Mouse (Mus musculus): ENCODE results near the gene Adsl. TPM values are rescaled to one million over a fixed set of nuclear protein-coding genes. Genes with fewer than 3 reads are reported as not detected.

The Adsl gene
- 64.4 TPM for total RNA-seq (2023)

DNA sequence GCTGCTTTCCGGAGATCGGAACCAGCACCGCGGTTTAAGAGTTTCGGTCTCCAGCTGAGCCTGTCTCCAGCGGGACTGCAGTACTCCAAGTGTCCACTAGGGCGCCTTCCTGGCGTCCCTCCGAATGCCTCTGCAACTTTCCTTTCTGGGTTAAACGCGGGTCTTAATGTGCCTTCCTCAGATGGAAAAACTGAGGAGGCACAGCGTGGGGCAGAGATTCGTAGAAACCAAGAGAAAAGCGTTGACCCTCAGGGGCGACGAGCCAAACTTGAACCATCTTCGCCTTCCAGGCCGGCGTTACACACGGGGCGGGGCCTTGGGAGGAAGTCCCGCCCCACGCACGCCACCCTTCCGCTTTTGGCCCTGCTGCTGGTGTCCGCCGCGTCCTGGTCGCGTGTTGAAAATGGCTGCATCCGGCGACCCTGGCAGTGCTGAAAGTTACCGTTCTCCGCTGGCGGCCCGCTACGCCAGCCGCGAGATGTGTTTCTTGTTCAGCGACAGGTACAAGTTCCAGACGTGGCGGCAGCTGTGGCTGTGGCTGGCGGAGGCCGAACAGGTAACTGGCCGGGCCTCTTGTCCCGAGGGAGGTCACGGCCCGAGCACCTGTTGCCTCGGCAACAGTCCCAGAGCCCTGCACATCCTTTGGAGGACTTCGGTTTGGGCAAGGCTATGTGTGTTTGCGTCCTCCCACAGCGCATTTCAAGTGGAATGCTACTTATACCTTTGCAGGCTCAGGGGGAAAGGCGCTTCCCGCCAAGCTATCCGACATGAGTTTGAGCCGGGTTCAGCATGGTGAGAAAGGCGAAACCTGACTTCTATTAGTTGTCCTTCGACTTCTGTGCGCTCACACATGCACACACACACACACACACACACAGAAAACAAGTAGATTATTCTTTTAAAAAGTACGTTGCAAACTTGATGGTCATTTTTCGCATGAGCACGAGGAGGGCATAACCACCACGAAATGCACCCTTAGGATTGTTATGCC is at the start of gene Adsl:
Gene Adsl, plus strand, starts transcription at position 346 of the 991 bp plus-strand sequence.

GRCm38 (mm10) chr15:80977620-80978334 is 29.5 kb downstream of the Adsl start, which contains the start of gene Sgsm3:
Sgsm3 (plus strand) TSS chr15:80977765.

Other genes starting within 250 kb of the Adsl start
- 289 TPM for gene Tnrc6b, start 237.2 kb upstream of the Adsl start, total RNA-seq (2023)
- 15.5 TPM for gene Sgsm3, start 29.3 kb downstream of the Adsl start, total RNA-seq (2023)
- 197 TPM for gene Mrtfa, start 242.3 kb downstream of the Adsl start, total RNA-seq (2023)

Measured in CD4-positive naive resting alpha-beta T cell, adult 76 days (primary cell).